Mouse (Mus musculus): ENCODE measurements around the gene Efnb1. TPM values are rescaled to one million over a fixed set of nuclear protein-coding genes. Genes with fewer than 3 reads are reported as not detected.

Gene Efnb1
- polyA plus RNA-seq, 1 experiment from 2014 or later, result 59.4 TPM

- H3K27me3 ChIP-seq (ENCODE audit: control insufficient read depth, insufficient read depth, low read length), result no peaks in the 10 kb centered on the region
- peak overlapping the region; percentile 83; the same call in 1 of the 2 replicates for H3K27ac ChIP-seq (ENCODE audit: low read depth, low read length)
- no peak for ATAC-seq (ENCODE audit: low FRiP score, low TSS enrichment)
- no peaks in the 10 kb centered on the region for H3K9me3 ChIP-seq (ENCODE audit: control insufficient read depth, low read length)
- peak overlapping the region; percentile 68 for H3K4me2 ChIP-seq (replicated peaks; ENCODE audit: low read depth, low read length)
- peaks cover 11% of the 10 kb centered on the region; the same call in 1 of the 2 replicates for H3K4me1 ChIP-seq (ENCODE audit: control insufficient read depth, insufficient read depth, low read length)
- H3K4me3 ChIP-seq (ENCODE audit: low read length), result peak overlapping the region; percentile 70
- no peaks in the 10 kb centered on the region for H3K36me3 ChIP-seq (ENCODE audit: control insufficient read depth, insufficient read depth, low read length)
- WGBS, result 32% methylated on average over 31 of the region's 31 CpGs
- peak overlapping the region; percentile 93 for H3K9ac ChIP-seq (ENCODE audit: low read depth, low read length)
These were observed 1.4 kb downstream of the Efnb1 start for GRCm38 (mm10) chrX:99137143-99137870.

DNA sequence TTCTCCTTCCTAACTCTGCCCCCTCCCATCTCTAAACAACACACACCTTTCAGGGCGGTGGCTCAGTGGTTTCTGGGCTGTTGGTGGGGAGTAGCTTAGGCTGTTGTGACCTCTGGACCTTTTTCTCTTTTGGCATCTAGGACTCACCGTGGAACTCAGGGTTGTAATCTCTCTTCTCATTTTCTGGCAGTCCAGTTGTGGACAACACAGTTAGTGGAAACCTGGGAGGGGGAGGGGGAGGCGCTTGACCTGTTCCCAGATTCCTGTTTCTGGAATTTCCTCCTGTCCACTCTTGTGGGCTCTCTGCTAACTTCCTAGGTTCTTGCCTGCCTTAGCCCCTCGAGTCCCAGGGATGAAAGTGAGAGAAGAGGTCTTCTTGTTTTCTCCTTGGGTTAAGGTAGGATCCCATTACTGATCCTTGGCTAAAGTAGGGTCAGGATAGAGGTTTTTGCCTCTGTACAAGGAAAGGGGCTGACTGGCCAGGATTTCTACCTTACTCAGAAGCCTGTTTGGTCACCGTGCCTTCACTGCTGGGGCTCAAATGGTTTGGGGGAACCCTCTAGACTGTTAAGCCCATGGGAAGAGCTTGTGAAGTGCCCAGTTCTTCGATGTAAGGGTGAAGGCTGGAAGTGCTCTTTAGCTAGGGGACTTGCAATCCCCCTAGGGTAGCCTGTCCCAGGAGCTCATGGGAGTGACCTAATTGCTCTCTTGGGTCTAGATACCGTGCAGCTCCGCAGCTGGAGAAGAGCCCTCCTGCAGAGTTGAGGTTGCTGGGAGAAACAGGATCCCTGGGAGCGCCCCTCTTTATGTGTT lies 2.2 kb downstream of the Efnb1 start:
- Histone ChIP-seq H3K9me3 (ENCODE audit: control insufficient read depth, low read length) (no peaks in the 10 kb centered on the region), H3K27ac (ENCODE audit: low read depth, low read length) (peak overlapping the region; percentile 37; the same call in 1 of the 2 replicates), H3K4me2 (replicated peaks; ENCODE audit: low read depth, low read length) (peak overlapping the region; percentile 68), H3K4me1 (ENCODE audit: control insufficient read depth, insufficient read depth, low read length) (peaks cover 11% of the 10 kb centered on the region; the same call in 1 of the 2 replicates), H3K27me3 (ENCODE audit: control insufficient read depth, insufficient read depth, low read length) (no peaks in the 10 kb centered on the region), H3K4me3 (ENCODE audit: low read length) (peak overlapping the region; percentile 70), H3K36me3 (ENCODE audit: control insufficient read depth, insufficient read depth, low read length) (no peaks in the 10 kb centered on the region), H3K9ac (ENCODE audit: low read depth, low read length) (peak overlapping the region; percentile 93)
- WGBS, result 40% methylated on average over 9 of the region's 9 CpGs
- ATAC-seq (ENCODE audit: low FRiP score, low TSS enrichment), result no peak

- Histone ChIP-seq H3K4me3 (ENCODE audit: low read length) (peak overlapping the region; percentile 70; the same call in 1 of the 2 replicates), H3K4me2 (replicated peaks; ENCODE audit: low read depth, low read length) (peak overlapping the region; percentile 68), H3K9me3 (ENCODE audit: control insufficient read depth, low read length) (no peaks in the 10 kb centered on the region), H3K36me3 (ENCODE audit: control insufficient read depth, insufficient read depth, low read length) (peaks cover 12% of the 10 kb centered on the region; the same call in 1 of the 2 replicates), H3K9ac (ENCODE audit: low read depth, low read length) (no peak overlapping the region; the same call in 1 of the 2 replicates), H3K4me1 (ENCODE audit: control insufficient read depth, insufficient read depth, low read length) (peaks cover 16% of the 10 kb centered on the region; the same call in 1 of the 2 replicates), H3K27ac (ENCODE audit: low read depth, low read length) (no peak overlapping the region), H3K27me3 (ENCODE audit: control insufficient read depth, insufficient read depth, low read length) (no peaks in the 10 kb centered on the region)
- 38% methylated on average over 8 of the region's 8 CpGs for WGBS
- ATAC-seq (ENCODE audit: low FRiP score, low TSS enrichment), result 0 out of 2 replicates have a peak, but pooled peaks have one; percentile 26
These were observed 5.1 kb downstream of the Efnb1 start for GRCm38 (mm10) chrX:99141079-99141478.

- H3K36me3 ChIP-seq (ENCODE audit: control insufficient read depth, insufficient read depth, low read length), result peaks cover 19% of the 10 kb centered on the region; the same call in 1 of the 2 replicates
- no peak overlapping the region for H3K9ac ChIP-seq (ENCODE audit: low read depth, low read length)
- H3K9me3 ChIP-seq (ENCODE audit: control insufficient read depth, low read length), result no peaks in the 10 kb centered on the region
- no peak overlapping the region for H3K27ac ChIP-seq (ENCODE audit: low read depth, low read length)
- H3K27me3 ChIP-seq (ENCODE audit: control insufficient read depth, insufficient read depth, low read length), result no peaks in the 10 kb centered on the region
- H3K4me3 ChIP-seq (ENCODE audit: low read length), result no peak overlapping the region
- H3K4me1 ChIP-seq (ENCODE audit: control insufficient read depth, insufficient read depth, low read length), result peaks cover 16% of the 10 kb centered on the region; the same call in 1 of the 2 replicates
- H3K4me2 ChIP-seq (replicated peaks; ENCODE audit: low read depth, low read length), result peak overlapping the region; percentile 68
- ATAC-seq (ENCODE audit: low FRiP score, low TSS enrichment), result no peak
These were observed 6.0 kb downstream of the Efnb1 start for GRCm38 (mm10) chrX:99141900-99142299.

DNA sequence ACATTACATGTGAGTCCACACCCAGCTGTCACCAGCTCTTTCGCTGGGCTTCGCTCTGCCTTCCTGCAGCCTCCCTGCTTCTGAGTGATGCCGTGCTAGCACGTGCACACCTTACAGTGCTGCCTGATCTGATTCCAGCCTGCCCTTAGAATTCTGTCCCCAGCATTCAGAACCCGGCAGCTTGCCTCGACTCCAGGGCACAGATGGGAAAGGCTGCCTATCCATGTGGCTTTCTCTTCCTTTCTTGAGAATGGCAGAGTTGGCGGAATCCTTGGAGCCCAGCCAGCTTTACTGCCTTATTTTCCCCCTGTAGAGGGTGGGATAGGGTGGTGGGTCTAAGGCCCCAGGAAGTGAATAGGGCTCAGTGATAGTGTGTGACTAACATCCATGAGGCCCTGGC lies 9.6 kb downstream of the Efnb1 start:
- Histone ChIP-seq H3K27ac (ENCODE audit: low read depth, low read length) (no peak overlapping the region), H3K27me3 (ENCODE audit: control insufficient read depth, insufficient read depth, low read length) (no peaks in the 10 kb centered on the region), H3K4me3 (ENCODE audit: low read length) (no peak overlapping the region), H3K36me3 (ENCODE audit: control insufficient read depth, insufficient read depth, low read length) (peaks cover 44% of the 10 kb centered on the region), H3K4me1 (ENCODE audit: control insufficient read depth, insufficient read depth, low read length) (peaks cover 8% of the 10 kb centered on the region; the same call in 1 of the 2 replicates), H3K9me3 (ENCODE audit: control insufficient read depth, low read length) (no peaks in the 10 kb centered on the region), H3K4me2 (replicated peaks; ENCODE audit: low read depth, low read length) (no peak overlapping the region), H3K9ac (ENCODE audit: low read depth, low read length) (no peak overlapping the region)
- 90% methylated on average over 7 of the region's 7 CpGs for WGBS
- ATAC-seq (ENCODE audit: low FRiP score, low TSS enrichment), result no peak

- 52% methylated on average over 11 of the region's 11 CpGs for WGBS
- no peak overlapping the region for H3K9ac ChIP-seq (ENCODE audit: low read depth, low read length)
- H3K27me3 ChIP-seq (ENCODE audit: control insufficient read depth, insufficient read depth, low read length), result no peaks in the 10 kb centered on the region; the same call in 1 of the 2 replicates
- no peaks in the 10 kb centered on the region for H3K9me3 ChIP-seq (ENCODE audit: control insufficient read depth, low read length)
- 0 out of 2 replicates have a peak, but pooled peaks cover 6% of the 10 kb centered on the region for H3K4me1 ChIP-seq (ENCODE audit: control insufficient read depth, insufficient read depth, low read length)
- no peak overlapping the region for H3K4me2 ChIP-seq (replicated peaks; ENCODE audit: low read depth, low read length)
- no peak overlapping the region for H3K4me3 ChIP-seq (ENCODE audit: low read length)
- H3K36me3 ChIP-seq (ENCODE audit: control insufficient read depth, insufficient read depth, low read length), result peaks cover 44% of the 10 kb centered on the region
- ATAC-seq (ENCODE audit: low FRiP score, low TSS enrichment), result 0 out of 2 replicates have a peak, but pooled peaks have one; percentile 10
- no peak overlapping the region for H3K27ac ChIP-seq (ENCODE audit: low read depth, low read length)
These were observed 12.4 kb downstream of the Efnb1 start for GRCm38 (mm10) chrX:99148061-99148905.

DNA sequence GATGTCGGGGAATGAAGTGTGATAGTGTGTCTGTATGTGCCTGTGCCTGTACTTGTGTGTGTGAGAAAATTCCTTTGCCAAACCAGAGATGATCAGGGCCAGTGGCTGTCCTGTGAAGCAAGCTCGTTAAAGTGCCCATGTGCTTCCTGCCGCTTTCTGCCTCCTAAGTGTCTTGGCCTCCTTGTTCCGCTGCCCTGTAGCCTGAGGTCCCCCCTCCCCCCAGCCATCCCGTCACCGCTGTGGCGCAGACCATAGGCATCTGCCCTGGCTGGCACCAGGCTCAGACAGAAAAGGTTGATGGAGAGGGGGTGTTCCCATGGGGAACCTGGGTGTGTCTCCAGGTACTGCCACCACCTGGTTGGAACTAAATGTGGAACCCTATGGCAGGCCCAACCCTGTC lies 13.1 kb downstream of the Efnb1 start:
- no peak overlapping the region for H3K4me2 ChIP-seq (replicated peaks; ENCODE audit: low read depth, low read length)
- peak overlapping the region; percentile 42; the same call in 1 of the 2 replicates for H3K27ac ChIP-seq (ENCODE audit: low read depth, low read length)
- no peaks in the 10 kb centered on the region for H3K9me3 ChIP-seq (ENCODE audit: control insufficient read depth, low read length)
- no peaks in the 10 kb centered on the region; the same call in 1 of the 2 replicates for H3K27me3 ChIP-seq (ENCODE audit: control insufficient read depth, insufficient read depth, low read length)
- peaks cover 42% of the 10 kb centered on the region for H3K36me3 ChIP-seq (ENCODE audit: control insufficient read depth, insufficient read depth, low read length)
- H3K4me1 ChIP-seq (ENCODE audit: control insufficient read depth, insufficient read depth, low read length), result 0 out of 2 replicates have a peak, but pooled peaks cover 2% of the 10 kb centered on the region
- ATAC-seq (ENCODE audit: low FRiP score, low TSS enrichment), result no peak
- H3K4me3 ChIP-seq (ENCODE audit: low read length), result no peak overlapping the region
- WGBS, result 73% methylated on average over 7 of the region's 7 CpGs
- no peak overlapping the region for H3K9ac ChIP-seq (ENCODE audit: low read depth, low read length)

DNA sequence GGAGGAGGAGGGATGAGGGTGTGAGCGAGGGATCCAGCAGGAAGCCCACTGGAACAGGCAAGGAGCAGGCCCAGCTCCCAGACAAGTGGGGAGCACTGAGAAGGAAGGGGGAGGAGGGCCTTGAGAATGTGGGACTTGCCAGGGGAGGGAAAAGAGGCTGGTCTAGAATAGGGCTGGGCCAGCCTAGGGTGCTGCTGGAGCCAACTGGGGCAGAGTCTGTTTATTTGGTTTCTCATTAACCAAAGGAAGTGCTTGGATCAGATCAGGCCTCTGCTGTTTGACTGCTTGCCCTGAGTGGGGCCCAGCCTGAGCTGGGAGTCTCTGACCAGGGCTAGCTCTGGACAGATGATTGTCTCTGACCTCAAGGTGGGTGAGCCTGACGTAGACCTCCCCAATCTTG lies 14.0 kb downstream of the Efnb1 start:
- no peaks in the 10 kb centered on the region for H3K4me1 ChIP-seq (ENCODE audit: control insufficient read depth, insufficient read depth, low read length)
- peak overlapping the region; percentile 42; the same call in 1 of the 2 replicates for H3K27ac ChIP-seq (ENCODE audit: low read depth, low read length)
- no peak overlapping the region for H3K4me2 ChIP-seq (replicated peaks; ENCODE audit: low read depth, low read length)
- WGBS, result 55% methylated on average over 2 of the region's 2 CpGs
- no peaks in the 10 kb centered on the region; the same call in 1 of the 2 replicates for H3K27me3 ChIP-seq (ENCODE audit: control insufficient read depth, insufficient read depth, low read length)
- peak; percentile 24; the same call in 1 of the 2 replicates for ATAC-seq (ENCODE audit: low FRiP score, low TSS enrichment)
- H3K4me3 ChIP-seq (ENCODE audit: low read length), result no peak overlapping the region
- H3K9me3 ChIP-seq (ENCODE audit: control insufficient read depth, low read length), result no peaks in the 10 kb centered on the region
- no peak overlapping the region for H3K9ac ChIP-seq (ENCODE audit: low read depth, low read length)
- H3K36me3 ChIP-seq (ENCODE audit: control insufficient read depth, insufficient read depth, low read length), result peaks cover 42% of the 10 kb centered on the region

Measured in kidney, embryonic 14.5 days (tissue).